Mouse (Mus musculus) cerebellum, postnatal 10 days (tissue): ENCODE data around the gene Ccdc90b.

Experiments used
- DNase-seq, 2 experiments: peaks; one replicate each; pipeline ENCODE4 v3.0.0; 2021; ENCODE audit warnings: mixed read lengths in 2 of 2

Gene Ccdc90b

DNA sequence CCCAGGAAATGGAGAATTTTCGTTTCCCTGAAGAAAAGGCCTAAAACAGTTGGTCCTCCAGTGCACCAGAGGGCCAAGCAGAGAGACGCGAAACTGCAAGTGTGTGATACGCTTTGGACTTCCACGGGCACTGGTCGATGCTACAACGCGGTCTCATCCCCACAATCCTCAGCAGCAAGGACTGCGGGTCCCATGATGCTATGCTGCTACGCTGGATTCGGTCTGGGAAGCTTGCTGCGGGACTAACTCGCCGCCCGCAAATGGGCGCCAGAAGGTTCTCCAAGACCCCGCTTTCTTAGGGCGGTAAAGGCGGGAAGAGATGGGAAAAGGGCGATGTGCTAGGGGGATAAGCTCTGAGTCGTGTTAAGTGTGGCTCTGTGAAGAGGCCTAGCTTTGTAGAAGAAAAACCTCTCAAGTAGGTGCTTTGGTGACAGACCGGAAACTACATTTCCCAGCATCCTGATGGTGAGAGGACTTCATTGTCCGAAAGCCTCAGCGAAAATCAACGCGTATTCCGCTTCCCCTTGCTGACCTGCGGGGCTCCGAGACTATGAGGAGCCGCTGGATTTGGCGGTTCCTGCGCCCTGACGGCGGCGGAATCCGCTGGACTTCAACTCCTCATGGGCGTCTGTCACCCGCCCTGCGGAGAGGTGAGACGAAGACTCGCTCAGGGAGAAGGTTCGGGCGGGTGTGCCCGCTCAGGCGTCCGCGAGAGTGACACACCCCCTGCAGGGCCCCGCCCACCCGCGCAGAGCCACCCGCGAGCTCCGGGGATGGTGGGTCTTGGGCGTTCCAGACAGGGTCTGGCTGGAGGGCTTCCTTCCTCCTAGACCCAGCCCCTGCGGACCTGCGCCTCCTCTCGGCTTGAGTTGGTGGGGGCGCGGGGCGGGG lies at the start of gene Ccdc90b:
Gene Ccdc90b (plus strand): TSS at position 164 of the 891 bp plus-strand sequence.
- peak; percentile 90 to 92 for DNase-seq

DNA sequence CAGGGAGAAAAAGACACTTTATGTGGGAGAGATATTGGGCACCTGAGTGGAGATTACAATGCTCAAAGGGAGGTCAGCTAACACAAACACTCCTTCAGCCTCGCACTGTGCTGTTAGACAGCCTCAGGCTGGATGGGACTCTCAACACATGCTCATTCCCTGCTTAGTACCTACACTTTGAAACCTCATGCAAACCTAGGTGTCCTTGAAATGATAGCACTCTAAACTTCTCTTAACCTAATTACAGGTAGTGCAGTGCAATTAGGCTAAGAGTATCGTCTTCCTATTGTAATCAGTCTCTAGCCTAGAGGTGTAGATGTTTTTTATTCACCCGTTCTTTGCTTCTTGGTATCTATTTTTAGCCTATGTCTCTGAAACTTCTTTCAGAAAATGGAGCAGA lies 40.6 kb upstream of the Ccdc90b start:
- DNase-seq = no peak

DNA sequence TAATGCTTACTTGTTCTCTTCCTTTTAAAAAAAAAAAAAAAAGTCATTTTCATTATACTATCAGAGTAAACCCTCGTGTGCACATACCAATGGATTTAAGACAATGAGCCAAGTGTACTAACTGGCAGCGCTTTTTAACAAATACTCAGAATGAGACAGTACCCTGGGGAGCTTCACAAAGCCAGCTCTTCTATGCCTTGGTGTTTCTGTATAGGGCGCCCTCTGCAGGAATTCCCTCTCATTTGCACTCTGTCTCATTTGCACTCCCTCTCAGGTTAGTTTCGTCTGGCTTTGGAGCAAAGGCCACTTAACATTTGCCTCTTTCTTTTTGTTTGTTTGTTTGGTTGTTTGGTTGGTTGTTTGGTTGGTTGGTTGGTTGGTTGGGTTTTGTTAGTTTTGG lies 40.1 kb upstream of the Ccdc90b start:
- DNase-seq = peak; percentile 67 to 70

DNA sequence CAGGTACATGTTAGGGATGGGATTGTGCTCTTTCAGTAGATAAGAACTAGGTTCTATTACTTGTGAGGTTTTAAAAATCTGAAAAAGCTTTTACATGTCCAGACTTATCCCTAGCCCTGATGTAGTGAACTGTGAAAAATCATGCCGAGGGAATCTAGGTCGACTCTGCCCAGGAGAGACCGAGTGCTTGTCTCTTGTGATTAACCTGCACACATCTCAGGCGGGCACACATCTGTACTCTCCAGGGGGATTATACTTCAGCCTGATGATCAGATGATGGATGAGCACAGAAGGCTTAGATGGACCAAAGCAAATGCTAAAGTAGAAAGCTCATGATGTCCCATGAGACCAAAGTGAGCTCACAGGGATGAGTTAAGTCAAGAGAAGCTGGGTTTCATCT lies 31.7 kb upstream of the Ccdc90b start:
- DNase-seq = peak; percentile 8 to 27

DNA sequence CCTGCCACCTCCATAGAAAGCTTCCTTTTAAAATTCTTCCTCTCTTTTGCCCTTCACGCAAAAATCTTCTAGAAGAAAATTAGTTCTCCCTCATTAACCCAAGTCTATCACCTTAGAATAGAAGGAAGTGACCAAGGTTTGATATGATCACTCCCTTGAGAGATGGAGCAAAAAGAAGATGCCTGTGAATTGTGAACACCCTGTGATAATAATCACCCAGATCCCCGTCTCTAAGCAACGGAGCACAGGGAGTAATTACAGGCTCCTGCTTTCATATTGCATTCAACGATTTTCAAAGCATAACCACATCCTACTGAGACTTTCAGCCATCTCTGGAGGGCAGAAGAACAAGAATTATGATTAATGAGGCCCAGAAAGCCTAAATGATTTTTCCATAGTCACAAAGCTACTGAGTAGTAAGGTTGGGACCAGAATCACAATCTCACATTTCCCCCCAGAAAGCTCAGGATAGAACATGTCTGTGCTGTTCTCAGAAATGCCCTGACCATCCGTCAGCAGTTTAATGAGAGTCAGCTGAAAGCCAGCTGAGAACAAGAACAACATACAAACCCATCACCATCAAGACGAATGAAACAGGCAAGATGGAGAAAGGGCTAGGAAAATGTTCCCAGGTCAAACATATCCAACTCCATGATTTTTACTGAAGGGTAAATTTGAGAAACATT lies 28.5 kb upstream of the Ccdc90b start:
- no peak for DNase-seq

DNA sequence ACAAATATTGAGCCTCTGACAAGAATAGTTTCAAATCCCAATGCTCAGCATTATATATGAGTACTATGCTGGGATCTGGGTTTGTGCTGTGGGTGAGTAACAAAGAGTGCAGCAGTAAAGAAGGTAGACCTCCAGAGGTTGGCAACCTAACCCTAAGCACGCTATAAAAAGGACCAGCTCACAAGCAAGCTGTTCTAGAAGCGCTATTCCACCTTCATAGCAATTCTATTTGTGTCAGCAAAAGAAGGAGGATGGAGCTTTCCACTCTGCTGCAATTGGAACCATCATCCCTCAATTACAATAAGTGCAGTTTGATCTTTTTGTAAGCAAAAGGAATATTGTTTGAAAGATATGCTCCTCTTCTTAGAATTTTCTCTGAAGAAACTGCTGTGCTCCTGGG lies 14.2 kb upstream of the Ccdc90b start:
- DNase-seq = no peak

DNA sequence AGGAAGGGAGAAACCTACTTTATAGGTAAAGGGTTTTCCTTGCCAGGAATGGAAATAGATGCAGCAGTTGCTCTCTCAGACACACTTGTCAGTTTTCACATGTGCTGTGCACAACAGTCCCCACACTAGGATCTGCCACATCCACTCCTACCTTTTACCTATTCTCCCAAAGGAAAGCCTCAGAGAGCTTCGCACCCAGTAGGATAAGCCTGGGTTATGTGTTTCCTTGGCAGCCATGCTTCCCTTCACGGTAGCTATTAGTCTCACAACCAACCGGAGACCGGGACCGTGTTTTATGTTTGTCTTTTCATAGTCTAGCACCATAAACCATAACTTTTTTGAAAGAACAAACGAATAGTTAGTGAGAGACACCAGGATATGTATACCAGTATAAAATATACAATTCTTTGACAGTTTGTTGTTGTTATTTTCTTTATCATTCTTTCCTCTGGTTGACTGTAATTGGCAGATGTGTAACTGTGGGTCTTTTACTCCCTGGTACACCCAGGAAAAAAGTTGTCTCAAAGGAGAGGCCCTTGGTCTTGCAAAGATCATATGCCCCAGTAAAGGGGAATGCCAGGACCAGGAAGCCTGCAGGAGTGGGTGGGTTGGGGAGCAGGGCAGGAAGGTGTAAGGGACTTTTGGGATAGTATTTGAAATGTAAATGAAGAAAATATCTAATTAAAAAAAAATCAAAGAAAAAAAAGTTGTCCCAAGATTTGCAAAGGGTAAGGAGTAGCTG lies 10.5 kb upstream of the Ccdc90b start:
- DNase-seq = no peak

DNA sequence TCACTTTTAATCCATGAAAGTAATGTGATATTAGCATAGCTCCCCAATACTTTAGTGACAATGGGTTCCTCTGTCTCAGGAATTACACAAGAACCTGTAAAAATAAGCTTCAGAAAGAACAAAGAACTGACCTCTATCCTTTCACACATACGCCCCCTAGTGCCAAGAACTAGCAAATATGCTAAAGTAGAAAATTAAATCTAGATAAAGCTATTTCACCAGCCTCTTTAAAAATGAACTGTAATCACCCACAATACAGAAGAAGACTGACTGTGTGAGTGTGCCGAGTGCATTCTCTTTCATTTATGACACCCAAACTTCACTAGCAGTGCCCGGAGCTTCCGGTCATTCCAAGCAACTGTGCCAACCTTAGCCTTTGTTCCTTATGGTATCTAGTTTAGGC lies 10.0 kb upstream of the Ccdc90b start:
- DNase-seq = peak; percentile 73 to 88

DNA sequence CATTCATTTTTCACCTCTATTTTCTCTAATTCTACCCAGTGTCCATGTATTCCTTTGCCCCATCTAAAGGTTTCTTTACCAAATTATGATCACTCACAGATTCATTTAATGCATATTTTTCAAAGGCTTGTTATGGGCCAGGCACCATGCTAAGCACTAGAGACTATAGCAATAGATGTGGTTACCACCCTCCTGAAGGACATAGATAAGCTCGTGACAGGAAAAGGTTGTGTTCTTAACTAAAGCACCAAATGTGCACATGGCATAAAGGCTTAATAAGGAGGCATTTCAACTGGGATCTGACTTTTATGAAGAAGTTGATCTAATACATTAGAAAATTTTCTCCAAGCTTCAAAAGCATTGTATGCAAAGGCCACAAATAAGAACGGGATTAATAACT lies 2.2 kb upstream of the Ccdc90b start:
- DNase-seq = no peak

DNA sequence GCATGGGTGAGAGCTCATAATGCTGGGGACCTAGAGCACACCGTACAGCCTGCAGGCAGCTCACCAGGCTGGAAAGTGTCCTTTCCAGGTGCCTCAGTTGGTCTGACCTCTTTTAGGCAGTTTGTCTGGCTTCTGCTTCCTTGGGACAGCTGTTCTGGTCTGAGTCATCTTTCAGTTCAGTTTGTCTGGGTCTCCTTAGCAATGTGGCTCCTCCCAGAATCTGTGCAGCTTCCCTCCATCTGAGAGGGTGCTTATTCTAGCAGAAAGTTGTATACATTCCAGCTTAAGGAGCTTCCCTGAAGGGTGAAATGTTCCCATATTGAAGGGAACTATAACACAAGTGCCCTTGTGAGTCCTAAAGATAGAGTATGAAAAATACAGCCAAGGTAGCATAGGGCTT lies 5.8 kb downstream of the Ccdc90b start:
- no peak for DNase-seq

DNA sequence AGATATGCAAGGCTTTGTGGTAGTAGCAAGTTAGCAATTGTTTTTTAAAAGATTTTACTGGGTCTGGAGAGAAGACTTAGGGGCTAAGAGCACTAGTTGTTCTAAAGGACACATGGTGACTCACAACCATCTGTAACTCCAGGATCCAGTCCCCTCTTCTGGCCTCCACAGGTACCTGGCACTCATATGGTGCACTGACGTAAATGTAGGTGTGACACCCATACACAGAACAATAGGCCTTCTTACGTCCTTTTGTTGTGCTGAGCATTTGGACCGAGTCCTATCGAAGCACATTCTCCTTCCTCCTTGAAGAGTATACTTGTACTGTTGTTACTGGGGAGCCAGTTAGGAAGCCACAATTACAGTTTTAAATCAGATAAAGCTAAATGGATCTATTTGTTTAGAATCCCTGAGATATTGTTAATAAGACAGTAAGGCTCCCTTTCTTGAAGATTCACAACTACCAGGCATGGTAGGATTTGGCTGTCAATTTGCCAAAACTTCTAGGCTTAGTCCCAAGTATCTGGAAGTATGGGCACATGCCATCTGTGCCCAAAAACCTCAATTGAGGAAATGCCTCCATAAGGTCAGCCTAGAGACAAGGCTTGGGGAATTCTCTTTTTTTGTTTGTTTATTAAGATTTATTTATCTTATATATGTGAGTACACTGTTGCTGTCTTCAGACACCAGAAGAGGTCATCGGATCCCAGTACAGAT lies 19.7 kb downstream of the Ccdc90b start:
- peak; percentile 75 to 82 for DNase-seq

DNA sequence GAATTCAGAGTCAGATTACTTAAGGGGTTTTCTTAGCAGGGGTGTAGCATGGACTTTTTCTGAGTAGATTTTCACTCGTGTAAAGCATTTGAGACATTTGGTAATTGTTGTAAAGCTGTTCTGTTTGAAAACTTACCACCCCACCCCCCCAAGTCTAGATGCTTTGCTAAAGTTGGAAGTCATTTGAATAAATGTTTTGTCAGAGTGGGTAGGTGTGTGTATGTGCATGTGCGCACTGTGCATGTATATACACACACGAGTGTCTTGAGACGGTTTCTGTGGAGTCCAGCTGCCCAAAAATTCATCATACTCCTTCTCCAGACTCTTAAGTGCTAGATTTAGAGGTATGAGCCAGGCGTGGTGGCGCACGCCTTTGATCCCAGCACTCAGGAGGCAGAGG lies 22.6 kb downstream of the Ccdc90b start:
- no peak for DNase-seq

DNA sequence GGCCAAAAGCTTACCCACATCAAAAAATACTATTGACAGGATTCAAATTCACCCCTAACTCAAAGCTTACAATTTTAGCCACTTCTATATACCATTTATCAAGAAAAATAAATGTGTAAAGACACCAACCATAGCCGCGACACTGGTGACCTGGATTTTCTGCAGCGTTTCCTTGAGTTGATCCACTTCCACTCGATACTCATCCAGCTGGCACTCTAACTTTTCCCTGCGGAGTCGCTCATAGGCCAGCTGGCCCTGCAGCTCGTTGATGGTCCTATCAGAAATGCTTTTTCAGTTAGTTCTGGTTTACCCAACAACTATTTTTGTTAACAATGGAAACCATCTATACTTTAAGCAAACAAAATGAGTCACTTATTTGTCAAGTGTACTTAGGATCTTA lies 29.0 kb downstream of the Ccdc90b start:
- peak; percentile 83 to 84 for DNase-seq

DNA sequence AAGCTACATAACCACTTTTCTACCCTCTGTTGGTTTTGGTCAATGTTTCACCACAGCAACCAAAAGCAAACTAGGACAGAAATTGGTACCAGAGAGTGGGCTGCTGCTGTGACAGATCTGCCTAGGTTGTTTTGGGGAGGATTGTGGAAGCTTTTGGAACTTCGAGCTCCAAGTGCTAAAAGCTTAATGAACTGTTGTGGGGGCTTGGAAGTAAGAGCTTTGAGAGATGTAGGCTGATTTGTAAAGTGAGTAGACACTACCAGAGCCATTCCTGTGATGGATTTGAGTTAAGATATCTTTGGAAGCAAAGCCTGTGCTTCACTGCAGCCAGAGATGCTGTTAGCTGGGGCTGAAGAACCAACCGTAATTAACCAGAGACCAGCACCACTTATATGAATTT lies 29.9 kb downstream of the Ccdc90b start:
- DNase-seq = no peak

DNA sequence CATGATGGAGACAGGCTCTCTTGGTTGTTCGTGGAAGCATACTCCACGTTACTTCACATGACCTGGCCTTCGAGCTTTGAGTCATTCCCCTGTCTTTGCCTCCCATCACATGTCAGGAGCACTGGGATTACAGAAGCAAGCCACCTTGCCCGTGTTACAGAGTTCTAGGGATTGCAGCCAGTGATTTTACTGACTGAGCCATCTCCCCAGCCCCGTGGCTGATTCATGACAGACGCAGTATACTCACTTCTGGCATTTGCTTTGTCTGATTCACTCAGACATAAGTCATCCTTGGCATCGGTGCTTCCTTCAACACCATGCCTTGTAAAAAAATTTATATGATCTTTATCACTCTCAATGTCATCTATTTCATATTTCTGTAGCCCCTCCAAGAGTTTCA lies 44.0 kb downstream of the Ccdc90b start:
- DNase-seq = no peak

DNA sequence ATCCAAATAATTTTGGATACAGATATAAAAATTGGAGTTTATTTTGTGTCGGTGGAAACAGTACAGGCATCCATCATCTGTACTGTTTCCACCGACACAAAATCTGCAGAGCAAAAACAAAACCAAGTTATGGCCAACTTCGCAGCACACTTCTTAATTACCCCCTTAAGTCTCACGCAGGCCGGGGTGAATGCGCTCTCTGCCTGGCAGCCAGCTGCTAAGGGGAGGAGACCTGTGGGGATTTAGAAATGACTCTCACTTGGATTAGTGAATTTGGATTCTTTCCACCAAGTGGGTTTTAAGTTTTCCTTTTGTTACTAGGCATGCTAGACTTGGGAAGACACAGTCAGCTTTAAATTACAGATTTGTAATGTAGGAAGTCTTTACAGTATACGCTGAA lies 49.9 kb downstream of the Ccdc90b start:
- no peak for DNase-seq

DNA sequence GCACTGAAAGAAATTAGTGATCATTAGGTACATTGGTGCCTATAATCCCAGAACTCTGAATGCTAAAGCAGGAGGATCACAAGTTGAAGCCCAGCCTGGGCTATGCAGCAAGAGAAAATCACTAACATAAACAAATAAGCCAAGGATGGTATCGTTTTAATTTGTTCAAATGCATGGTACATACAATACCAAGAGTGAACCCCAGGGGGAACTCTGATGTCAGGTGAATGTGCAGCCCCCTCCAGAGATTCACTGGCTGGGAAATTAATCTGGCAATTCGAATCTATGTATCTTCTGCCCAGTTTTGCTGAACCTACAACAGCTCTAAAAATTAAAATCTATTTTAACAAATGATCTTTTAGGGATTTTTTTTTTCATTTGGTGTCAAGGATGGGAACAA lies 63.5 kb downstream of the Ccdc90b start:
- peak in 1 of 2 experiments; percentile 34 for DNase-seq

DNA sequence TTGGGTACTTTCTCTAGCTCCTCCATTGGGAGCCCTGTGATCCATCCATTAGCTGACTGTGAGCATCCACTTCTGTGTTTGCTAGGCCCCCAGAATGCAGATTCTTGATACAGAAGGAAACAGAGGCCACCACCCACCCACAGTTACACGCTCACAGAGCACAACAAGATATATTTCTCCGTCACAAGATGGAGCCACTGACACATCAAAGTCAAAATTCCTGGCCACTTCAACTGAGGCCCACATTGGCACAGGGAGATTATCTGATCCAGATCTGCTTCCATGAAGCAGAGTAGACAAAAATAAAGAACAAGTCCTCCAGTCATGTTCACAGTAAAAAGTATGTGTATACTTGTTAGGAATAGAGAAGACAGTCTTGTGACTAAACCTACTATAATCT lies 69.2 kb downstream of the Ccdc90b start:
- peak; percentile 58 to 63 for DNase-seq
